Mouse (Mus musculus): ENCODE results near the gene Tmcc1.

DNA sequence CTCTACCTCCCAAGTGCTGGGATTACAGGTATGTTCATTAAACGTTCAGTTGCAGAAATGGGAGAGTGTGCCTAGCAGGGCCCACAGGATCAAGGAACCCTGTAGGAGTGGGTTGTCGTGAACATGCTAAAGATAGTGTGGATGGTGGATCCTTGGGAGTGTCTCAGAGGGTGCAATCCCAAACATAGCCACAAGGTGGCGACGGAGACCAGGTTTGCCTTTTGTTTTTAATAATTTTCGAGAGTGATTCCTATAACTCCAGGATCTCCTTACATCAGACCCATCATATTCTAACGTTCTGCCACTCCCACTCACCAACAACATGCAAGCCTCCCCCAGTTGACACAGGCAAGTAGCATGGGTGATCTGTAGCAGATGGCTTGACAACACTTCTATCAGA is 182.7 kb downstream of the Tmcc1 start:
- peak; percentile 48 for TF ChIP-seq CTCF (IDR thresholded peaks at IDR 0.05; ENCODE audit: control insufficient read depth, insufficient read depth, insufficient read length)
- no peak for TF ChIP-seq MAX (IDR thresholded peaks at IDR 0.05)
- TF ChIP-seq FOSL1 (IDR thresholded peaks at IDR 0.05; ENCODE audit: insufficient read depth, low read length, poor library complexity, severe bottlenecking) = no peak

Measured in C2C12 (cell line).